Mouse (Mus musculus) retina, adult 2 months (tissue): ENCODE results near the gene Gls2.
"Not testable (repeated sequence)": the region's sequence is repeated elsewhere in the genome, so short reads cannot be mapped to it uniquely, and the experiment has no call there.

Source experiments
- DNase-seq: peaks from one replicate; pipeline ENCODE4 v3.0.0-alpha.2; 2012; ENCODE audit warnings: low read depth, low spot score

Gls2 gene

DNA sequence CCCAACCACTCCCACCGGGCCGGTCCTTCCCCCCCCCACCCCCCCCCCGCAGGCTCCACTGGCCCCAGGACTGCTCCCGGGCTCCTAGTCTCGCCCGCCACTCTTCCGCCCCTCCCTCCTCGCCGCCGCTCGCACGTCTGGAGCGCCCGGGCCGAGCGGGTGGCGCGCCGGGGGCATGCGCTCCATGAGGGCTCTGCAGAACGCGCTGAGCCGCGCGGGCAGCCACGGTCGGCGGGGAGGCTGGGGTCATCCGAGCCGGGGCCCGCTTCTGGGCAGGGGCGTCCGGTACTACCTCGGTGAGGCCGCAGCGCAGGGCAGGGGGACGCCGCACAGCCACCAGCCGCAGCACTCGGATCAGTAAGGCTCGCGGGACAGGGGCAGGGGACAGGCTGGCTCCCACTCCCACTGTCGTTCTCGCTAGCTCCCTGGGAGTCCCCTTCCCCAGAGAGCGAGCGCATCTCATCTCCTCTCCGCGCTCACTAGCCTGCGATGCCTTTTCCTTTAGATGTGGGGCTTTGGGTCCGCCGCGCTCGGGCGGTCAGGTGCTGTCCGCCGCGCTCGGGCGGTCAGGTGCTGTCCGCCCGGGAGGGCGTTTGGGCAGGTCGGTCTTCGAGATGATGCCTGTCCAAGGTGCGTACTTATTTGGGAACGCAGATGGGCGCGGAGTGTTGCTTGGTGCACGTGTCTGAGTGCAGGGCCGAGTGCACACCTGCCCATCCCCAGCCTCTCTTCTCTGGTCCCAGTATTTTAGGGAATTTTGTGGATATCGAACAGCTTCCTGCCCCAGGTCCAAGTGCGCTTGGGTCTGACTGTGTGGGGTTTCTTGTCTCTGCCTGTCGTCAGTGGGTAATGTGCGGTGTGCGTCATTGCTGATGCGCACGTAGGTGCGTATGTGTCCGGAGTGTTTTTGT, 549 bp downstream of the Gls2 start:
- no peak for DNase-seq

GRCm38 (mm10) chr10:128201856-128202255, 7.6 kb downstream of the Gls2 start:
- no peak for DNase-seq

GRCm38 (mm10) chr10:128204941-128205340, 10.7 kb downstream of the Gls2 start:
- no peak for DNase-seq

GRCm38 (mm10) chr10:128208326-128208725, 14.1 kb downstream of the Gls2 start:
- DNase-seq, result no peak

DNA sequence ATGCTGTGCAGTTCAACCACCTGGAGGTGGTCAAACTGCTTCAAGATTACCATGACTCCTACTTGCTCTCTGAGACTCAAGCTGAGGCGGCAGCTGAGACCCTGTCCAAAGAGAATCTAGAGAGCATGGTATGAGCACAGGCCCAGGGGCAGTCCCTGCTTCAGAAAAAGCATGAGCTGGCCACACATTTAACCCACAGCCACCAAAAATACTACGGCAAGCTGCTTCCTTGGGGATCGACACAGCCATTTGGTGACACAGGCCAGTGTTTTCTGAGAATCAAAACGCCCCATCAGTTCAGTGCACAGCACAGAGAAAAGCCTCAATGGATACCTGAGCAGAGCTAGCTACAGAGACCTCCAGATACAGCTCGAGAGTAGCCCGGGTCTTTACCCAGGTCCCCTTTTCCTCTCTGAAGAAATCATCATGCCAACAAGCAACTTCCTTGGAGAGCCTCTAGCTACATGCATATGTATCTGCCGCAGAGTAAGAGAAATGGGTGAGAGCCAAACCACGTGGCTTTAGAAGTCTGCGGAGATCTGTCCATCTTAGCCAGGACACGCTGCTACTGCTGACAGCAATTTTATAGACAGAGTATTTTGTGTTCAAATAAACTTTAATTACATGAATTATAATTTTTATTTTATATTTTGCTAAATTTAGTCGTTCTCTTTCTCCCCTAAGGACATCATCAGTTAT, 15.2 kb downstream of the Gls2 start:
- no peak for DNase-seq

DNA sequence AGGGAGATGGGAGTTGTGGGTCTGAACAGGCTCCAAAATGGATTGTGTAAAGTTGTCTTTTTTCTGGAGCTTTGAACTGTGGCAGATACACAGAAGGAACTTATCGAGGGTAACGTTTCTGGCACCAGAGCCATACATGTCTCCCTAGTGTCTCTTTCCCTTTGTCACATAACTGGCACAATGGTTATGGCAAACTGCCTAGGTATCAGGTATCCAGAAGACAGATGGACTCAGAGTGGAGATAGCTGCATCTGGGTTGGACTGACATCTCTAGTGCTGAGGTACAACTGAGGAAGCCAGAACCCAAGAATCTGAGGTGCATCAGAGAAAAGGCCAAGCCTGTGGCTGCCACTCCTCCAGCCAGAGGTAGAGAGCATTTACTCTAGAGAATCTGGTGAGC, 15.9 kb downstream of the Gls2 start:
- DNase-seq, result no peak

DNA sequence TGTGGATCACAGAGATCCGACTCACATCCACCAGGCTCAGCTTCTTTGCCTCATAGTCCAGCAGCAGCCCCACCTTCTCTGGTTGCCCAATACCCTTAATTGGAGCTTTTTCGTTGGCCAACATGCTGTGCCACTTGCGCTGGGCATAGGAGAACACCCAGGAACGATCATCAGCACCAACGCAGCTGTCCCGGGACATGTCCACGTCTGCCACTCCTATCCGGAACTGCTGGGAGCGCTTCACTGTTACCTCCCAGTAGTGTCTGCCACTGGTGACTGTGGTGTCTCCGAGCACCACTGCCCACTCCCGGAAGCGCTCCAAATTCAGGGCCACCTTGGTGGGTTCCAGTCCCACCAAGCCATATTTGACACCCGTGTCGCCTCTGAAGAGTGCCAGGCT, 16.7 kb downstream of the Gls2 start:
- no peak for DNase-seq

- DNase-seq, result no peak
Measured at GRCm38 (mm10) chr10:128211390-128212108, 17.3 kb downstream of the Gls2 start, which contains the start of gene Spryd4. Gene Spryd4, minus strand, starts transcription at chr10:128211807.

GRCm38 (mm10) chr10:128212148-128212547, 17.9 kb downstream of the Gls2 start:
- DNase-seq, result no peak

DNA sequence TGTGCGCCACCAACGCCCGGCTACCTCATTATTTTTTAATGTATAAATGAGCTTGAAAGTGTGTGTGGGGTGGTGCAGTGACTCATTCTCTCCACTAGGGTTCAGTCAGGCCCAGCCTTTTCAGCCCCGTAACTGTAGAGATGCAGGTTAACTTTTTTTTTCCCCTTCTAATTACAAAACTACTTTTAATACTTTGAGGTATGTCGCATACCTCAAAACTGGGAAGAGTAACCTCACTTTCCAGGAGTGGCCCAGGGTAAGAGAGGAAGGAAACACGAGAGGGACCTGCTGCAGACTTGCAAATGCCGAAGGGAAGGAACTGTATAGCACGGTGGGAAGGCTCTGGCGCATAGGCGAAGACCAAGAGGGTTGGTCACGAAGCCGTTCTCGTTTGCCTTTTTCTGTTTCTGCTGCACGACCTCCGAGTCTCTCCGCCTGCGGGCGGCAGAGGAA, 18.6 kb downstream of the Gls2 start:
- DNase-seq, result no peak

DNA sequence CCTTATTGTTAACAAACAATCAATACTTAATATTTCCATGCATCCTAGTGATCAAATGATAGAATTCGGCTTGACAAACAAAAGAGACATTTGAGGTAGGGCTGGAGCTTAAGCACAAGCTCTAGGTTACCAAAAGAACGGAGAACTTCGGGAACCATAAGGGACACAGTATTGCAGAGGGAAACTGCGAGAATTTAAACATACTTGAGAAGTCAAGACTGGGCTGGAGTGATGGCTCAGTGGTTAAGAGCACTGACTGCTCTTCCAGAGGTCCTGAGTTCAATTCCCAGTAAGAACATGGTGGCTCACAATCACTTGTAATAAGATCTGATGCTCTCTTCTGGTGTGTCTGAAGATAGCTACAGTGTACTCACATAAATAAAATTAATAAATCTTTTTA, 19.9 kb downstream of the Gls2 start:
- not testable (repeated sequence) for DNase-seq

- DNase-seq, result no peak
Measured at GRCm38 (mm10) chr10:128214981-128215380, 20.7 kb downstream of the Gls2 start.

DNA sequence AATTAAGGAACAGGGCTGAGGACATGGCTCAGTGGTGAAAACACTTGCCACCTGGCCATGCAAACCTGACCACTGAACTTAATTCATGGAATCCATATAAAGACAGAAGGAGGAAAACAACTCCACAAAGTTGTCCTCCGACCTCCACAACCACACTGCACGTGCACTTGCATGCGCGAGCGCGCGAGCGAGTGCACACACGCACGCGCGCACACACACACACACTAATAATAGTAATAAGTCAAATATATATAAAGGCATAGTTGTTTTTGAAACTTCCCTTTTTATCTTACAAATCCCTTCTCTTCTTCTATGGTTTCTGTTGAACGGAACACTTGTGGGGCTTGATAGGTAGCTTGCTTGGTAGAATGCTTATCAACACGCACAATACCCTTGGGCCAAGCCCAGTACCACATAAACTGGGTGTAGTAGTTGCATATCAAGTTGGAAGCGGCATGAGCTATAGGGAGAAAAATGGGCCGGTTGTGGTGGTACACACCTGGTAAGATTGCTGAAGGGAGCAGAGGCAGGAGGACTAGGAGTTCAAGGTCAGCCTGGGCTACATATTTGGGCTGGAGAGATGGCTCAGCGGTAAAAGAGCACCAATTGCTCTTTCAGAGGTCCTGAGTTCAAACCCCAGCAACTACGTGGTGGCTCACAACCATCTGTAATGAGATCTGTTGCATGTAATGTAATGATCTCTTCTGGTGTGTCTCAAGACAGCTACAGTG, 24.3 kb downstream of the Gls2 start:
- no peak for DNase-seq

DNA sequence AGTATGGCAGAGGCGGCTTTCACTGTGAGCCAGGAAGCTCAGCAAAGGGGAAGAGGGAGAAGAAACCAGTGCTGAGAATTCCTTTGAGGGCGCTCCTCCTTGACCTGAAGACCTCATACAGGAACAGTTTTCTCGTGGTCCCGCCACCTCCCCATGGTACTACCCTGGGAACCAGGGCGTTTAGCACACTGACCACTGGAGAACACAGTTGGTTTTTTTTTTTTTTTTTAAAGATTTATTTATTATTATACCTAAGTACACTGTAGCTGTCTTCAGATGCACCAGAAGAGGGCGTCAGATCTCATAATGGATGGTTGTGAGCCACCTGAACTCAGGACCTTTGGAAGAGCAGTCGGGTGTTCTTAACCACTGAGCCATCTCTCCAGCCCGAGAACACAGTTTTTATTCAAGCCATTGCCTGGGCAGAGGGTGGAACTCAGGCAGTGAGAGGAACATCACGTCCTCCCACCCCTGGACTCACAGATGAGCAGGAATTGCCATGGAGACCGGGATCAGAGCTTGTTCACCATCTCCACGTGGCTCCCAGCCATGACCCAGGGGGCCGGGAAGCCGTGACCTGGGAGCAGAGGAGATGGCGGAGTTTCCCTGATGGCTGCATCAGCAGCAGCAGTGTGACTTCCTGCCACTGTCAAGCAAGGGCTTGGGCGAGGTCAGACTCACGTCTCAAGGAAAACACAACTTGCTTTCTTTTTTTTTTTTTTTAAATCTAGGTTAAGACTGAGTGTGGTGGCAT, 27.5 kb downstream of the Gls2 start:
- no peak for DNase-seq

GRCm38 (mm10) chr10:128225064-128225463, 30.8 kb downstream of the Gls2 start:
- no peak for DNase-seq

DNA sequence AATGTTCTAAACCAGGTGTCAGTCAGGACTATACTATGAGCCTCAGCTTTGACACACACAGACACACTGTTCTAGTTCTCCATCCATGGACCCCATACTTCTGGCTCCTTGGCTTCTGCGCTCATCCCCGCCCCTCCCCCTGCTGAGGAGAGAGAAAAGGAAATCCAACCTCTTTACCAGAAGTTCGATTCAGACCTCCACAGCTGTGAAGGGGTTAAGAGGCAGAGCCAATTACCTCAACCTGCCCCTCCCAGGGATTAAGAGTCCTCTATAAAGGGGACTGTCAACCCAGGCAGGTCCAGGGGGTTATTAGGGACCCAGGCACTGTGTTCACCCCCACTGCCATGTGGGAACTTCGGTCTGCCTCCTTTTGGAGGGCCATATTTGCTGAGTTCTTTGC, 31.3 kb downstream of the Gls2 start, which contains the start of gene Mip:
Mip (plus strand) TSS at position 301 of the 400 bp plus-strand sequence.
- DNase-seq, result no peak

DNA sequence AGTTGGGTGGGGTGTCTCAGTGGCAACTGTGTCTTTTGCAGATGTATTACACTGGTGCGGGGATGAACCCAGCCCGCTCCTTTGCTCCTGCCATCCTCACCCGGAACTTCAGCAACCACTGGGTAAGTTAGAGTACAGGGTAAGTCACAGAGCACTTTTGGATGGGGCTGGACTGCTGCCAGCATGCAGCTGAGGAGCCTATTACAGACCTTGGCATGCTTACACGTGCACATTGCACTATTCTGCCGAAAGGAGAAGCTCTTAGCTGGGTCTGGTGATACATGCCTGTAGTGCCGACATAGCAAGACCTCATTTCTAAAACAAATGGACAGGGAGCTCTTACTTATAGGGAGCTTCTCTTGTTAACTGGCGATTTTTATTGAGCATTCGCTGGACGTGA, 33.3 kb downstream of the Gls2 start:
- DNase-seq, result no peak

DNA sequence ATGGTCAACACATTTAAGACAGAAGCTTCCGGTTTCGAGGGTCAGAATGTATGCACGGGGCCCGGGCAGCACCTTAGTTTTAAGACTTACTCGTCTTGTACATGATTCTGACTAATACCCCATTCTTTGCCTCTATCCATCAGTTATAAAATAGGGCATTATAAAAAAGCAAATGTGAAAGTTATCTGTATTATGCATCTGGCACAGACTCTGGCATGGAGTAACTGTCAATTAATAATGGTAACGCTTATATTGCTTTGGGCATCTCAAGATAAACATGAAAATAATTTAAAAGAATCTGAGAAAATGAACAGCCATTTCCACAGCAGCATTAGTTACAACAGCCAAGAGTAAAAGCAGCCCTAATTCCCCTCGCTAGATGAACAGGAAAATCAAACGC, 33.8 kb downstream of the Gls2 start:
- DNase-seq, result no peak

DNA sequence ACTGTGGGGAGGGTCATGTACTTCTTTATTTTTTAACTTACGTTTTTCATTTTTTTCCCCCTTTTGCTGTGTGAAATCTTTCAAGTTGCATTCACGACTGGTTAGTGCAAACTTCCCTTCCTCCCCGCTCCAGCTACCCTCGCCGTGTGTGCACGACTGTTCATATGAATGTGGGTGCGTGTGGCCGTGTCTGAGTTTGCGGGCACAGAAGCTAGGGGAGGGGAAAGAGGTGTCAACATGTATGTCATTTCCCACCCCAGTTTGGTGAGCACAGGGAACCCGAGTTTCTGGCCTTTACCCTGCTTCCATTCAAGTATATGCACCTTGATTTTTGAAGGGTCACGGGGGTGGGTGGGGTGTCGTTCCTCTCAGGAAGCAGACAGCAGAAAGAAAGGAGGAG, 36.3 kb downstream of the Gls2 start:
- no peak for DNase-seq

- DNase-seq, result no peak
Measured at GRCm38 (mm10) chr10:128231146-128231545, 36.9 kb downstream of the Gls2 start.
